Mouse (Mus musculus) forebrain, embryonic 15.5 days (tissue): ENCODE data around the gene Wwox. TPM values are rescaled to one million over a fixed set of nuclear protein-coding genes. Genes with fewer than 3 reads are reported as not detected.

ENCODE experiments used
- ATAC-seq: fragments of 200-750 bp; cut with Nextera tagmentation; replicated peaks from 2 replicates; pipeline ENCODE4 v1.8.0; 2017; ENCODE audit warnings: mild to moderate bottlenecking, moderate TSS enrichment, moderate library complexity
- H3K27ac ChIP-seq: fragments of 300-500 bp; sonication (generic); replicated peaks from 2 replicates; pipeline ENCODE4 v1.5.1; 2015; ENCODE audit warnings: mild to moderate bottlenecking, inconsistent platforms
- H3K27me3 ChIP-seq: fragments of 300-500 bp; sonication (generic); 2 replicates; pipeline ENCODE4 v1.6.1; 2015; ENCODE audit warnings: inconsistent platforms
- H3K36me3 ChIP-seq: fragments of 300-500 bp; sonication (generic); 2 replicates; pipeline ENCODE4 v1.6.1; 2015; ENCODE audit warnings: mild to moderate bottlenecking, inconsistent platforms
- H3K4me1 ChIP-seq: fragments of 300-500 bp; sonication (generic); 2 replicates; pipeline ENCODE4 v1.6.1; 2015; ENCODE audit warnings: inconsistent platforms
- H3K4me2 ChIP-seq: fragments of 300-500 bp; sonication (generic); replicated peaks from 2 replicates; pipeline ENCODE4 v1.6.1; 2015; ENCODE audit warnings: mild to moderate bottlenecking, inconsistent platforms
- H3K4me3 ChIP-seq: fragments of 300-500 bp; sonication (generic); 2 replicates; pipeline ENCODE4 v1.5.1; 2015; ENCODE audit warnings: mild to moderate bottlenecking, inconsistent platforms
- H3K9ac ChIP-seq: fragments of 300-500 bp; sonication (generic); replicated peaks from 2 replicates; pipeline ENCODE4 v1.6.1; 2015; ENCODE audit warnings: mild to moderate bottlenecking, inconsistent platforms
- H3K9me3 ChIP-seq: fragments of 300-500 bp; sonication (generic); 2 replicates; pipeline ENCODE4 v1.6.1; 2016; ENCODE audit warnings: inconsistent platforms
- WGBS: fragments of 180-500 bp; shearing (Covaris S2); methylation state at CpG from one replicate; pipeline ENCODE4 v1.1.7; 2015; ENCODE audit warnings: mixed read lengths; 5-methylcytosine and 5-hydroxymethylcytosine counted together
- polyA plus RNA-seq: library from polyadenylated mRNA; unstranded; fragments of >200 nt; fragmentation: Nextera tagmentation; extraction: Ambion mirVana; gene quantifications from 2 replicates; pipeline ENCODE4 v1.2.1, GENCODE M21; 2015

The Wwox gene
- polyA plus RNA-seq, 1 experiment from 2014 or later = 10.7 TPM

- peaks cover 6% of the 10 kb centered on the region; the same call in 1 of the 2 replicates for H3K4me1 ChIP-seq
These were observed 746.0 kb downstream of the Wwox start for GRCm38 (mm10) chr8:115185431-115185964.

GRCm38 (mm10) chr8:115186121-115186811, 746.8 kb downstream of the Wwox start:
- no peak for ATAC-seq
- WGBS = 77% methylated on average over 13 of the region's 13 CpGs
- Histone ChIP-seq H3K4me3 (no peak overlapping the region), H3K4me1 (peaks cover 6% of the 10 kb centered on the region; the same call in 1 of the 2 replicates), H3K36me3 (no peaks in the 10 kb centered on the region), H3K4me2 (no peak overlapping the region), H3K9me3 (no peaks in the 10 kb centered on the region), H3K27me3 (no peaks in the 10 kb centered on the region), H3K9ac (no peak overlapping the region), H3K27ac (no peak overlapping the region)

More at GRCm38 (mm10) chr8:115185431-115185964, 746.0 kb downstream of the Wwox start:
- H3K9me3 ChIP-seq = no peaks in the 10 kb centered on the region
- H3K4me2 ChIP-seq = no peak overlapping the region
- no peak for ATAC-seq
- WGBS = 70% methylated on average over 6 of the region's 6 CpGs
- H3K4me3 ChIP-seq = no peak overlapping the region
- H3K27ac ChIP-seq = no peak overlapping the region
- H3K9ac ChIP-seq = no peak overlapping the region
- H3K36me3 ChIP-seq = no peaks in the 10 kb centered on the region
- H3K27me3 ChIP-seq = no peaks in the 10 kb centered on the region

- Histone ChIP-seq H3K4me3 (no peak overlapping the region), H3K4me2 (no peak overlapping the region), H3K4me1 (peaks cover 6% of the 10 kb centered on the region; the same call in 1 of the 2 replicates), H3K27ac (no peak overlapping the region), H3K27me3 (no peaks in the 10 kb centered on the region), H3K36me3 (no peaks in the 10 kb centered on the region), H3K9ac (no peak overlapping the region), H3K9me3 (no peaks in the 10 kb centered on the region)
- ATAC-seq = peak; percentile 78
- 12% methylated on average over 2 of the region's 2 CpGs for WGBS
These were observed 747.4 kb downstream of the Wwox start for GRCm38 (mm10) chr8:115186882-115187281.

DNA sequence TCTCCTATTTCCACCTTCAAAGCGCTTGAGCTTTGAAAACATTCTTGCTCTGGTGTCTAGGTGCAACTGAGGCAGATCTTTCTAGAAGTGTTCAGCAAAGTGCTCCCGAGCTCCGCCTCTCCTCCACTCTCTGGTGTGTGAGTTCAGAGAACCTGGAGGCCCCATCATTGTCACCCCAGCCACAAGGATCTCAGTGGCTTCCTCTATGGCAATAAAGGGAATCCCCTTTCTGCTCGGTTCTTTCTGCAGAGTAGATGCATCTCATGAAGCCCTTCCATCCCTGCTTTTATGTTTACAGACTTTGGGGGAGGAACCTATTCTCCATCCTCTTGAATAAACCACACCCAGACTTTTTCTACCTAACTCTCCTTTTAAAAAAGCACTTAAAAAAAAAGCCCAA, 749.0 kb downstream of the Wwox start:
- 89% methylated on average over 4 of the region's 4 CpGs for WGBS
- Histone ChIP-seq H3K9me3 (no peaks in the 10 kb centered on the region), H3K36me3 (no peaks in the 10 kb centered on the region), H3K9ac (no peak overlapping the region), H3K27ac (no peak overlapping the region), H3K4me1 (peaks cover 6% of the 10 kb centered on the region; the same call in 1 of the 2 replicates), H3K4me3 (no peak overlapping the region), H3K4me2 (no peak overlapping the region), H3K27me3 (no peaks in the 10 kb centered on the region)
- no peak for ATAC-seq

GRCm38 (mm10) chr8:115189836-115190235, 750.4 kb downstream of the Wwox start:
- no peak for ATAC-seq
- Histone ChIP-seq H3K9ac (no peak overlapping the region), H3K4me3 (no peak overlapping the region), H3K27me3 (no peaks in the 10 kb centered on the region), H3K36me3 (no peaks in the 10 kb centered on the region), H3K4me2 (no peak overlapping the region), H3K9me3 (no peaks in the 10 kb centered on the region), H3K4me1 (peaks cover 6% of the 10 kb centered on the region; the same call in 1 of the 2 replicates), H3K27ac (no peak overlapping the region)
- 85% methylated on average over 11 of the region's 11 CpGs for WGBS

DNA sequence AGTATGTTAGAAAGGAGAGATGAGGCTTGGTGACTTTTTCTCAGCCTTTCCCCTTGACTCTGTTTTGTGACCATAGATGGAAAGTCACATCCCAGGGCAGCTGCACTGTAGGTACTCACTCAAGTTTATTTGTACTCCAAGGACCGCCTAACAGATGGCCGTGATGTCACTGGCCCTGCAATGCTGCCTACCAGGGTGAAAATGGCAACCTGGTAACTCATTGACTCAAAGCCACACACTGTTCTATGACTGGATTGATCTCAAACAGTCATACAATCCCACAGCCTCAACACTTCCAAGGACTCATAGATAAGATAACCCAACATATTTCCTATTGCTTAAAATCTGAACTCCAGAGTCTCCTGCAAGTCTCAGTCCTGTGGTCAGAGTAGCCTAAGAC, 754.3 kb downstream of the Wwox start:
- Histone ChIP-seq H3K4me3 (no peak overlapping the region), H3K9ac (no peak overlapping the region), H3K27ac (no peak overlapping the region), H3K27me3 (no peaks in the 10 kb centered on the region), H3K9me3 (no peaks in the 10 kb centered on the region), H3K36me3 (no peaks in the 10 kb centered on the region), H3K4me2 (no peak overlapping the region), H3K4me1 (peaks cover 2% of the 10 kb centered on the region; the same call in 1 of the 2 replicates)
- no peak for ATAC-seq
- 96% methylated on average over 2 of the region's 2 CpGs for WGBS

- no peak overlapping the region for H3K4me3 ChIP-seq
- no peaks in the 10 kb centered on the region for H3K9me3 ChIP-seq
- H3K36me3 ChIP-seq = no peaks in the 10 kb centered on the region
- ATAC-seq = no peak
- H3K4me1 ChIP-seq = peaks cover 16% of the 10 kb centered on the region
- WGBS = 91% methylated on average over 10 of the region's 10 CpGs
- H3K27ac ChIP-seq = no peak overlapping the region
- no peak overlapping the region for H3K4me2 ChIP-seq
- H3K27me3 ChIP-seq = peaks cover 13% of the 10 kb centered on the region; the same call in 1 of the 2 replicates
- no peak overlapping the region for H3K9ac ChIP-seq
These were observed 755.9 kb downstream of the Wwox start for GRCm38 (mm10) chr8:115195334-115195733.

- WGBS = 70% methylated on average over 2 of the region's 2 CpGs
- Histone ChIP-seq H3K27ac (no peak overlapping the region), H3K36me3 (no peaks in the 10 kb centered on the region), H3K9ac (no peak overlapping the region), H3K4me3 (no peak overlapping the region), H3K4me1 (peaks cover 16% of the 10 kb centered on the region), H3K4me2 (no peak overlapping the region), H3K27me3 (peaks cover 13% of the 10 kb centered on the region; the same call in 1 of the 2 replicates), H3K9me3 (no peaks in the 10 kb centered on the region)
- ATAC-seq = 0 out of 2 replicates have a peak, but pooled peaks have one; percentile 38
These were observed 757.4 kb downstream of the Wwox start for GRCm38 (mm10) chr8:115196859-115197258.

DNA sequence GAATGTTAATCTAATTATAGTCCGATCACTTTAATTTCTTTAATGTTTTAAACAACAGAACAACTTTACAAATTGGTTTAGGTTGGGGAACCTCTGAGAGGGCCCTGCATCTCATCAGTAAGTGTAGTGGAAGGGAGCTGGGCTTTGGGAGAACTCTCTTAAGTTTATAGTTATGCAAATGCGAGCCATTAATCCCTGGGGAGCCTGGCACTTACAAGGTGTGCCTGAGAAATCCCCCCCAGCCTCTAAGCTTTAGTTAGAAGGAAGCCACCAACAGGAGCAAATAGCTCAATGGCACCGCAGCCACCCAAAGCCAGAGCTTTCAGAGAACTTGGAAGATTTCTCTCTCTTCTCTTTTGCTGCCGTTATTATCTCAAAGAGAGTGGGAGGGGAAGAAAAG, 759.7 kb downstream of the Wwox start:
- Histone ChIP-seq H3K9me3 (no peaks in the 10 kb centered on the region), H3K4me2 (no peak overlapping the region; the same call in 1 of the 2 replicates), H3K9ac (no peak overlapping the region), H3K36me3 (no peaks in the 10 kb centered on the region), H3K4me3 (no peak overlapping the region), H3K27me3 (peaks cover 15% of the 10 kb centered on the region; the same call in 1 of the 2 replicates), H3K4me1 (peaks cover 16% of the 10 kb centered on the region), H3K27ac (no peak overlapping the region)
- ATAC-seq = no peak
- WGBS = 7% methylated on average over 4 of the region's 4 CpGs

DNA sequence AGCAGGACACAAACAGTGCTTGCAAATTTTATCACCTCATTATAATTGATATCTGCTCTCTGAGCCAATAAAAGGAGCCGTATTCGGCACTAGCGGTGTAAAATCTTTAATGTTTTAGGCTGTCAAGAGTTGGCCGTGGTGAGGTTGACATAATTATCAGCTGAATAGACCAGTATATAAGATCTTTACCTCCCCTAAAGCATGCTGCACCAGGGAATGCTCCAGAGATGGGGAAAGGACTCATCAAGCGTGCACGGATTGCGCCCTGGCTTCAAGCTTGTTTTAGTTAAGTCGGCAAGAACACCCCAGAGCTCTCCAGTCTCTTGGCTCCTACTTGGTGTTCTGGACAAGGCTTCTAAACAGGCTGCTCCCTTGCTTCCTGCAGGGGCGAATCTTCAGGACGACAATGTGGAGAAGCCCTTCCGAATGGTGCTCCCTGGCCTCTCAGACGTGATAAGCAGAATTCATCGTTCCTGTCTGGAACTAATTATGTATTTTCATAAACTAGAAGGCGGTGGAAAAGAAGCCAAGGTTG, 760.2 kb downstream of the Wwox start:
- Histone ChIP-seq H3K9me3 (no peaks in the 10 kb centered on the region), H3K27me3 (peaks cover 15% of the 10 kb centered on the region; the same call in 1 of the 2 replicates), H3K36me3 (no peaks in the 10 kb centered on the region), H3K4me2 (no peak overlapping the region; the same call in 1 of the 2 replicates), H3K27ac (no peak overlapping the region), H3K9ac (no peak overlapping the region), H3K4me1 (peaks cover 16% of the 10 kb centered on the region), H3K4me3 (no peak overlapping the region)
- 15% methylated on average over 14 of the region's 14 CpGs for WGBS
- ATAC-seq = no peak

DNA sequence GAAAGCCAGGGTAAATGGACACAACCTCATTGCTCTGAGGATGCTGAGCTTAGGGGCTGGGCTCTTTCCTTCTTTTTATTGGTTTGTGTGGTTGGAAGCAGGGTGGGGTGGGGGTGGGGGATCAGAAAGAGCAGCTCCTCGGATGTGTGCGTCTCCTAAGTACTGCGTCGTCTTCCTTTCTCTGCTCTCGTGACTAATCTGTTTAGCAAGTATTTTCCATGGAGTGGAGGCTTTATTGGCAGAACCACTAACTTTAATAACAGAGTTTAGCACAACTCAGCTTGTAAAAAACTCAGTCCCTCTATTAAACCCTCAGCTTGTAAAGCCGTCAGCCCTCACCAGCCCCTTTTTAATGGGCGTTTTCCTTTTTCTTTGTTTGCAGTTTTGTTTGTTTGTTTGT, 762.3 kb downstream of the Wwox start:
- Histone ChIP-seq H3K9ac (no peak overlapping the region), H3K4me1 (peaks cover 16% of the 10 kb centered on the region), H3K4me2 (no peak overlapping the region), H3K9me3 (no peaks in the 10 kb centered on the region), H3K4me3 (no peak overlapping the region), H3K27me3 (peaks cover 15% of the 10 kb centered on the region; the same call in 1 of the 2 replicates), H3K27ac (no peak overlapping the region), H3K36me3 (no peaks in the 10 kb centered on the region)
- no peak for ATAC-seq
- WGBS = 31% methylated on average over 7 of the region's 7 CpGs

- Histone ChIP-seq H3K4me1 (no peaks in the 10 kb centered on the region), H3K27ac (no peak overlapping the region), H3K4me2 (no peak overlapping the region), H3K27me3 (0 out of 2 replicates have a peak, but pooled peaks cover 2% of the 10 kb centered on the region), H3K4me3 (no peak overlapping the region), H3K9me3 (no peaks in the 10 kb centered on the region), H3K9ac (no peak overlapping the region), H3K36me3 (no peaks in the 10 kb centered on the region)
- ATAC-seq = no peak
- WGBS = 94% methylated on average over 11 of the region's 11 CpGs
These were observed 768.0 kb downstream of the Wwox start for GRCm38 (mm10) chr8:115207480-115207879.
